Mouse (Mus musculus) kidney, embryonic 14.5 days (tissue): Measurements from ENCODE around the gene Rccd1. TPM values are rescaled to one million over a fixed set of nuclear protein-coding genes. Genes with fewer than 3 reads are reported as not detected.

Experiments
- ATAC-seq: fragments of 200-750 bp; cut with Nextera tagmentation; 2 replicates; pipeline ENCODE4 v1.8.0; 2017; ENCODE audit warnings: moderate number of reproducible peaks, mild to moderate bottlenecking, moderate TSS enrichment, moderate library complexity; ENCODE audit not compliant: low FRiP score, low TSS enrichment
- H3K27ac ChIP-seq: fragments of 300-500 bp; sonication (generic); 2 replicates; pipeline ENCODE4 v1.5.1; 2014; ENCODE audit warnings: low read depth, mild to moderate bottlenecking, low read length, moderate library complexity, mixed read lengths
- H3K27me3 ChIP-seq: fragments of 300-500 bp; sonication (generic); 2 replicates; pipeline ENCODE4 v1.6.1; 2014; ENCODE audit warnings: mild to moderate bottlenecking, low read length; ENCODE audit not compliant: control insufficient read depth, insufficient read depth
- H3K36me3 ChIP-seq: fragments of 300-500 bp; sonication (generic); 2 replicates; pipeline ENCODE4 v1.6.1; 2014; ENCODE audit warnings: low read length, mixed read lengths; ENCODE audit not compliant: control insufficient read depth, insufficient read depth
- H3K4me1 ChIP-seq: fragments of 300-500 bp; sonication (generic); 2 replicates; pipeline ENCODE4 v1.6.1; 2014; ENCODE audit warnings: low read length, mixed read lengths; ENCODE audit not compliant: control insufficient read depth, insufficient read depth
- H3K4me2 ChIP-seq: fragments of 300-500 bp; sonication (generic); replicated peaks from 2 replicates; pipeline ENCODE4 v1.6.1; 2014; ENCODE audit warnings: low read depth, mild to moderate bottlenecking, low read length
- H3K4me3 ChIP-seq: fragments of 300-500 bp; sonication (generic); 2 replicates; pipeline ENCODE4 v1.5.1; 2014; ENCODE audit warnings: mild to moderate bottlenecking, low read length
- H3K9ac ChIP-seq: fragments of 300-500 bp; sonication (generic); 2 replicates; pipeline ENCODE4 v1.6.1; 2014; ENCODE audit warnings: low read depth, mild to moderate bottlenecking, low read length, moderate library complexity
- H3K9me3 ChIP-seq: fragments of 300-500 bp; sonication (generic); 2 replicates; pipeline ENCODE4 v1.6.1; 2016; ENCODE audit warnings: low read length; ENCODE audit not compliant: control insufficient read depth
- WGBS: fragments of 180-500 bp; shearing (Covaris S2); extraction: QIAGEN DNeasy Blood & Tissue Kit; methylation state at CpG from one replicate; pipeline ENCODE4 v1.1.7; 2014; 5-methylcytosine and 5-hydroxymethylcytosine counted together
- polyA plus RNA-seq: library from polyadenylated mRNA; unstranded; fragments of >200 nt; fragmentation: Nextera tagmentation; extraction: Ambion mirVana; gene quantifications from 2 replicates; pipeline ENCODE4 v1.2.1, GENCODE M21; 2014

Rccd1 gene
- polyA plus RNA-seq, 1 experiment from 2014 or later, result 15.1 TPM

DNA sequence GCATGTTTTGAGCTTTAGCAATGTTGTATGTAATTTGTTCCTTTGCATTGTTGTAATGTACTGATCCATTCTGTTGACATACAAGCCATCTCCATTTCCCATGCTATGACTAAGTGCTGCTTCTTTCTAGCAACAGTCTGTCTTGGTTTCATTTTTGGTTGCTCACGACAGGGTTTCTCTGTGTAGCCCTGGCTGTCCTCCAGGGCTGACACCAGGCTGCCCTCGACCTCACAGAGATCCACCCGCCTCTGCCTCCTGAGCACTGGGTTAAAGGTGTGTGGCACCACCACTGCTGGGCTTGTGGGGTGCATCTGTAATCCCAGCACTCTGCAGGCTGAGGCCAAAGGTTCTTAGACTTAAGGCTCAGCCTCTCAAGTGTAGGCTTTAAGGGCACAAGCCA, 24.7 kb downstream of the Rccd1 start:
- H3K4me3 ChIP-seq, result no peak overlapping the region
- H3K36me3 ChIP-seq, result peaks cover 46% of the 10 kb centered on the region
- ATAC-seq, result no peak
- H3K4me1 ChIP-seq, result peaks cover 7% of the 10 kb centered on the region; the same call in 1 of the 2 replicates
- no peak overlapping the region for H3K27ac ChIP-seq
- no peak overlapping the region for H3K9ac ChIP-seq
- H3K27me3 ChIP-seq, result no peaks in the 10 kb centered on the region
- 97% methylated on average over 3 of the region's 3 CpGs for WGBS
- H3K4me2 ChIP-seq, result no peak overlapping the region
- no peaks in the 10 kb centered on the region for H3K9me3 ChIP-seq

- Histone ChIP-seq H3K4me1 (peaks cover 7% of the 10 kb centered on the region; the same call in 1 of the 2 replicates), H3K9ac (no peak overlapping the region), H3K9me3 (no peaks in the 10 kb centered on the region), H3K27ac (no peak overlapping the region), H3K36me3 (peaks cover 38% of the 10 kb centered on the region), H3K27me3 (no peaks in the 10 kb centered on the region), H3K4me2 (no peak overlapping the region), H3K4me3 (no peak overlapping the region)
- 94% methylated on average over 4 of the region's 4 CpGs for WGBS
- no peak for ATAC-seq
Observed at GRCm38 (mm10) chr7:80298754-80299153, 25.5 kb downstream of the Rccd1 start.

GRCm38 (mm10) chr7:80297041-80297440, 27.2 kb downstream of the Rccd1 start:
- Histone ChIP-seq H3K4me3 (no peak overlapping the region), H3K27me3 (no peaks in the 10 kb centered on the region), H3K36me3 (peaks cover 24% of the 10 kb centered on the region), H3K4me2 (no peak overlapping the region), H3K4me1 (peaks cover 7% of the 10 kb centered on the region; the same call in 1 of the 2 replicates), H3K9me3 (no peaks in the 10 kb centered on the region), H3K27ac (no peak overlapping the region), H3K9ac (no peak overlapping the region)
- 85% methylated on average over 3 of the region's 3 CpGs for WGBS
- no peak for ATAC-seq

DNA sequence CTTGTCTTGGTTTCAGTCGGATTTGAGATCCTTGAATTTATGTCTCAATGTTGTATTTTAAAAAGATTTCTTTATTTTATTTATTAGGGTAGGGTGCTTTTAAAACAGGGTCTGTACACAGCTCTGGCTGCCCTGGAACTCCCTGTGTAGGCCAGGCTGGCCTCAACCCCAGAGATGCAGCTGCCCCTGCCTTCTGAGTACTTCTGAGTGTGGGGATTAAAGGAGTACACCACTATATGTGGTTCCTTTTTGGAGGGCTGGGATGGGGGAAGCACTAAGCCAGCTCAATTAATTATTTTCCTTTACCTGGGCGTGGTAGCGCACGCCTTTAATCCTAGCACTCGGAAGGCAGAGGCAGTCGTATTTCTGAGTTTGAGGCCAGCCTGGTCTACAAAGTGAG, 27.8 kb downstream of the Rccd1 start:
- H3K9ac ChIP-seq, result no peak overlapping the region
- ATAC-seq, result no peak
- H3K27ac ChIP-seq, result no peak overlapping the region
- WGBS, result 94% methylated on average over 6 of the region's 6 CpGs
- no peaks in the 10 kb centered on the region for H3K9me3 ChIP-seq
- H3K4me1 ChIP-seq, result peaks cover 7% of the 10 kb centered on the region; the same call in 1 of the 2 replicates
- H3K4me2 ChIP-seq, result no peak overlapping the region
- no peaks in the 10 kb centered on the region for H3K27me3 ChIP-seq
- no peak overlapping the region for H3K4me3 ChIP-seq
- H3K36me3 ChIP-seq, result peaks cover 18% of the 10 kb centered on the region

- ATAC-seq, result peak; percentile 61; the same call in 1 of the 2 replicates
- H3K4me3 ChIP-seq, result peak overlapping the region; percentile 95
- peaks cover 14% of the 10 kb centered on the region for H3K36me3 ChIP-seq
- H3K27ac ChIP-seq, result peak overlapping the region; percentile 76
- 9% methylated on average over 37 of the region's 37 CpGs for WGBS
- H3K9me3 ChIP-seq, result no peaks in the 10 kb centered on the region
- peak overlapping the region; percentile 77 for H3K9ac ChIP-seq
- H3K4me1 ChIP-seq, result peaks cover 7% of the 10 kb centered on the region; the same call in 1 of the 2 replicates
- no peaks in the 10 kb centered on the region for H3K27me3 ChIP-seq
- H3K4me2 ChIP-seq, result peak overlapping the region; percentile 48
Observed at GRCm38 (mm10) chr7:80294764-80295648, 29.2 kb downstream of the Rccd1 start.

DNA sequence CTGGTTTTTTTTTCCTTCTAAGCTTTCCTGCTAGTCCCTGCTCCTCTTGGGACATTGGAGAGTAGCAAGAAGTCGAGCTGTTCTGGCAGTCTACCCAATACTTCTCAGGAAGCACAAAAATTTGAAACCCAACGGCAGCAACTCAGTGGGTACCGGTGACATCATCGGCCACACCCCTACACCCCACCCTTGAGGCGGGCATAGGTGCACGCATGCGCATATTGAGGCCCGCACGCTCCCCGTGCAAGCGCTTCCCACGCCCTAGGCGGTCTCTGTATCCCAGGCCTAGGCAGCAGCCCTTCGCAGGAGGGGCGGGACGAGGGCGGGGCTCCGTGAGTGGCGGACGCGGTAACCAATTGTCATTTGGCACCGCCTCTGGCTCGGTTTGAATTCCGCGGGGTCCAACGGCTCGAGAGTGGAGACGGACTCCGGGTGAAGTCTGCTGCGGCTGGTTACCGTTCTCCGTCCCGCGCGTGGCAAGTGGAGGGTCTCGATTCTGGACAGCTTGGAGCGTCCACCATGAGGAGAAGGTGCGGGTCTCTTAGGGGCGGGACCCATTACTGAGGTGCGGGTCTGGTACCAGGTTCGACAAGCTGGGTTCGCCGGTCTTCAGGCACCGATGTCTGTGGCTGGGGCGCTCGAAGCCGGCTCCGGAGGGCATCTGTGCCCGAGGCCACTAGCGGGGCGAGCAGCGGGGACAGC, 30.0 kb downstream of the Rccd1 start, which contains the start of gene Prc1:
Prc1 (plus strand) TSS at position 389 of the 702 bp plus-strand sequence.
- peak within 1 kb of the TSS; percentile 77 for H3K9ac ChIP-seq
- H3K36me3 ChIP-seq, result peaks cover 12% of the 10 kb centered on the region
- peak within 1 kb of the TSS; percentile 76 for H3K27ac ChIP-seq
- H3K4me3 ChIP-seq, result peak within 1 kb of the TSS; percentile 95
- no peaks in the 10 kb centered on the region for H3K27me3 ChIP-seq
- peaks cover 7% of the 10 kb centered on the region; the same call in 1 of the 2 replicates for H3K4me1 ChIP-seq
- WGBS, result under 1% methylated on average over 52 of the region's 52 CpGs
- H3K4me2 ChIP-seq, result peak within 1 kb of the TSS; percentile 48
- no peaks in the 10 kb centered on the region for H3K9me3 ChIP-seq
- ATAC-seq, result peak; percentile 100

GRCm38 (mm10) chr7:80287736-80288135, 36.5 kb downstream of the Rccd1 start:
- 80% methylated on average over 10 of the region's 10 CpGs for WGBS
- Histone ChIP-seq H3K27me3 (no peaks in the 10 kb centered on the region), H3K9me3 (no peaks in the 10 kb centered on the region), H3K4me1 (no peaks in the 10 kb centered on the region), H3K9ac (no peak overlapping the region), H3K27ac (no peak overlapping the region), H3K36me3 (peaks cover 57% of the 10 kb centered on the region), H3K4me3 (no peak overlapping the region), H3K4me2 (no peak overlapping the region)
- no peak for ATAC-seq

GRCm38 (mm10) chr7:80285725-80286124, 38.5 kb downstream of the Rccd1 start:
- H3K27ac ChIP-seq, result no peak overlapping the region
- peaks cover 57% of the 10 kb centered on the region for H3K36me3 ChIP-seq
- 93% methylated on average over 6 of the region's 6 CpGs for WGBS
- no peak overlapping the region for H3K4me3 ChIP-seq
- H3K9ac ChIP-seq, result no peak overlapping the region
- H3K27me3 ChIP-seq, result no peaks in the 10 kb centered on the region
- no peaks in the 10 kb centered on the region for H3K4me1 ChIP-seq
- no peak for ATAC-seq
- H3K4me2 ChIP-seq, result no peak overlapping the region
- no peaks in the 10 kb centered on the region for H3K9me3 ChIP-seq

- H3K27ac ChIP-seq, result no peak overlapping the region
- peaks cover 61% of the 10 kb centered on the region for H3K36me3 ChIP-seq
- no peak for ATAC-seq
- WGBS, result 86% methylated on average over 5 of the region's 5 CpGs
- H3K9ac ChIP-seq, result no peak overlapping the region
- H3K27me3 ChIP-seq, result no peaks in the 10 kb centered on the region
- no peak overlapping the region for H3K4me2 ChIP-seq
- H3K9me3 ChIP-seq, result no peaks in the 10 kb centered on the region
- no peak overlapping the region for H3K4me3 ChIP-seq
- no peaks in the 10 kb centered on the region for H3K4me1 ChIP-seq
Observed at GRCm38 (mm10) chr7:80284391-80284790, 39.9 kb downstream of the Rccd1 start.
